Mouse (Mus musculus) monocyte, adult 59 days (primary cell): ENCODE data around the gene Selp. TPM values are rescaled to one million over a fixed set of nuclear protein-coding genes. Genes with fewer than 3 reads are reported as not detected.

ENCODE experiments used
- total RNA-seq, 2 experiments: library from RNA; stranded (reverse); gene quantifications; one replicate each; pipeline ENCODE4 v1.2.4; 2023

Selp gene
- 1 to 10 TPM; 1.0 to 4.0 TPM for total RNA-seq

DNA sequence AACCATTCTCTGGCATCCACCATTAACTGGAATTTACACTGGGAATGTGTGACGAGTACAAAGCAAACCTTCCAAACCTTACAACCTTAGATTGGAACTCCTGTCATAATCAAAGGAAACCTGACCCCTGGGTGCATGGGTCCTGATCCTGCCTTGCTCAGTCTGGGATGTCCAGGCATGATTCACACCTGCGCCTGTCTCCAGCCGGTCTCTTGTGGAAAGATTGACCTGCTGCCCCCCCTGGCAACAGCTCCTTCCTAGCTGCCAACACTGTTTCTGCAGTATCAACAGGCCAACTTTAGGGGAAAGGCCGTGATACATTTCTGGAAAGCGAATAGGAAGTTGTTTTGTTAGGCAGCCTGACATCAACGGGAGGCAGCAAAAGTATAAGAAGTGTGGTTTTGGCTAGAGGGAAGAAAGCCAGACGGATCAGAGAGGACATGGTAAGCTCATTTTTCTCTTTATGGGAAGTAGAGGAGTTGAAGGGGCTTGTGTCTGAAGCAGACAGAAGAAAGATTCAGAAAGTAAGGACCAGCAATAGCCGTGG lies at the start of gene Selp:
Gene Selp, plus strand, starts transcription at position 318 of the 547 bp plus-strand sequence.

DNA sequence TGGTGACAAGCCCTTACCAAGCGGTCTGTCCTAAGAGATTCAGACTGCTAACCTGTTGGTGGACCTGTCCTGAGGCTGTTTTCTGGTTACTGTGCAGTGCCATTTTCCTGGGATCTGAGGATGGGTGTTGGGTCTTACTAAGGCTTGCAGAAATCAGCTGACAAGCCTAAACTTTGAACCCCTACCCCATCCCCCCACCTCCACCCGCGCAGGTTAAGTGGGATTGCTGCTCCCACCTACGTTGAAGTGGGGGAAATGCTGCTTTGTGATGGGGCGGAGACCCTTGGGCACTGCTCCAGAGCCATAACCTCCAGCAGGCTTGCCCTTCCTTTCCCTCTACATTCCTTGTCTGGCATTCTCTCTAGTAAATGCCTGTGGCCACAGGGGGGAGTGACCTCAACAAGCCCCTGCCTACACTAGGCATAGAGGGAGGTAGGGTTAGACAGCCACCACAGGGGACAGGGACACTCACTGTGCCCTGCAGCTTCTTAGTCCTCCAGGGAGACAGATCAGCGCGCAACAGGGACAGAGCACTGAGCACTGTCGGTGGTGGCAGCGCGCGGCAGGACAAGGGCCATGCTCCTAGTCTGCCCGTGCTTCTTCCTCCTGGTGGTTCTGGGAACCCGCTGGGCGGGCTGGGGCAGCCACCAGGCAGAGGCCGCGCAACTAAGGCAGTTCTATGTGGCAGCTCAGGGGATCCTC lies 36.5 kb downstream of the Selp start, which contains the start of gene F5:
Gene F5, plus strand, starts transcription at position 452 of the 702 bp plus-strand sequence.

Other genes with a start within 250 kb of the Selp start
- gene Scyl3, start 186.2 kb upstream of the Selp start, total RNA-seq: 10 to 100 TPM; 27.4 to 30.6 TPM
- 1 to 10 TPM in 1 of 2 experiments, under 1 TPM in 1; 0.79 to 1.3 TPM for gene BC055324, start 120.5 kb upstream of the Selp start, total RNA-seq
- 1 to 10 TPM; 1.4 to 2.1 TPM for gene Mettl18, start 120.4 kb upstream of the Selp start, total RNA-seq
- gene Sele, start 67.0 kb upstream of the Selp start, total RNA-seq: under 1 TPM in 1 of 2 experiments, not detected in 1; 0.18 TPM
- gene Sell, start 53.3 kb upstream of the Selp start, total RNA-seq: 100 to 1,000 TPM in 1 of 2 experiments, 10 to 100 TPM in 1; 90.7 to 148 TPM
- 10 to 100 TPM; 48.7 to 63.4 TPM for gene F5, start 36.6 kb downstream of the Selp start, total RNA-seq
- 1 to 10 TPM; 5.9 to 6.8 TPM for gene Slc19a2, start 133.8 kb downstream of the Selp start, total RNA-seq
- 1 to 10 TPM; 4.0 to 5.4 TPM for gene Ccdc181, start 160.3 kb downstream of the Selp start, total RNA-seq
- 1 to 10 TPM; 4.3 to 7.7 TPM for gene Nme7, start 188.9 kb downstream of the Selp start, total RNA-seq
- 10 to 100 TPM; 15.6 to 17.5 TPM for gene Blzf1, start 192.2 kb downstream of the Selp start, total RNA-seq